Mouse (Mus musculus): ENCODE measurements at regions not wholly inside any gene's neighbourhood (a gene's known extent, or its start where the extent isn't known, plus 50 kb on each side); places are given as distances from the start of the nearest gene placed in this dataset.

GRCm38 (mm10) chr2:179103114-179103513, 339.1 kb upstream of the Cdh4 start:
- TF ChIP-seq CTCF (IDR thresholded peaks at IDR 0.05; ENCODE audit: insufficient read depth, low read length) (no peak), POLR2A (IDR thresholded peaks at IDR 0.05; ENCODE audit: borderline replicate concordance, extremely low read depth, low read depth, low read length) (no peak)
